Mouse (Mus musculus): ENCODE data around the gene Lypd5.

Gene Lypd5

DNA sequence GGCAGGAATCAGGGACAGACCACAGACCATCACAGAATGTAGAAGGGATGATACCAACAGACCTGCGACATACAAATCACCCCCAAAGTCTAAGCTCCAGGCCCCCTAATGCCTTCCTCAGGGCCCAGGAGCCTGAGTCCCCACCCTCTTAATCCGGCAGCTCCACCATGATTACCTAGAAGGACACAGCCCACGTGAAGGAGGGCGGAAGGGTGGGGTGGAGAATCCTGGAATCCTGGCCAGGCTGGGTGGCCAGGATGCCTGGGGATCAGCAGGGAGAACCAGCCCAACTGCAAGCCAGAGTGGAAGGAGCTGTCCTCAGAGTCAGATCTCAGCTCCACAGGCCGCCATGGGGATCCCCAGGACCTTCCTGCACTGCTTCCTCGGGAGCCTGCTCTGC, at the start of gene Lypd5:
Lypd5 (plus strand) TSS at position 301 of the 400 bp plus-strand sequence.
- DNase-seq: no peak

- peak; percentile 19 to 36 for DNase-seq
These were observed 49.0 kb upstream of the Lypd5 start for GRCm38 (mm10) chr7:24299823-24300481.

GRCm38 (mm10) chr7:24300771-24301282, 48.2 kb upstream of the Lypd5 start, which contains the start of gene Zfp61:
Zfp61 (minus strand) TSS chr7:24301232.
- peak; percentile 64 to 67 for DNase-seq

DNA sequence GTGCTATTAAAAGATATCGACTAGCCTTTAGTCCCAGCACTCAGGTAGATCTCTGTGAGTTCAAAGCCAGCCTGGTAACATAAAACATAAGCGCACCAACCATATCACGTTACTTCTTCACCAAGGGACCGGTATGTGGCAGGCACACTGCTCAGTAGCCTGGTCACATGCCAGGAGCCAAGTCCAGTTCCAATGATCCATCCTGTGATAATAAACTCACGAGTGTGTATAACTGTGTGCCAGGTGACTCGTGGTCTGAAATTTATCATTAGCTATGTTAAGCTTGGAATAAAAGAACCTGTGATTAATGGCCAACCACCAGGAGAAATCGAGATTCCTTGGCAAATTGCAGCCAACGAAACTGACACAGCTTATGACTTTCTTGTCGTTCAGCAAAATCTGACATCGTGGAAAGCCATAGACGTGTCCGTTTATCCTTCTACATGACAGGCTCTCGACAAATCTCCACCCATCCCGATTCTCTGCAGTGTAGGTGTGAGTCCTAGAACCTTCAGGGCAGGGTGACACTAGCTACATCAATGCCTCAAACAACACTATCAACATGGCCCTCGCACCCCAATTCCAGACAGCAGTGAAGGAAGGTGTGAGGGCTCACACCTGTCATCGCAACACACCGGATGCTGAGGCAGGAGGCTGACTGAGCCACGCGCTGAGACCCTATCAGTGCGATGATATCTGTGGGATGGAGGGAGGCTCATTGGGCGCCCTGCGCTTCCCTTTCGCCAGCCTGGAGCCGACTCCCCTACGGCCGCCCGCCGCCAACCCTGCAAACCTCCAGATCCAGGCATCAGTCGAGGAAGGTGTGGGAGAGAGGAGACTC, 33.0 kb upstream of the Lypd5 start:
- peak; percentile 8 to 26 for DNase-seq

GRCm38 (mm10) chr7:24316567-24317092, 32.4 kb upstream of the Lypd5 start, which contains the start of gene Zfp94:
Zfp94 (minus strand) TSS chr7:24316666.
- peak; percentile 93 to 96 for DNase-seq

GRCm38 (mm10) chr7:24318942-24319341, 30.1 kb upstream of the Lypd5 start:
- DNase-seq: no peak

DNA sequence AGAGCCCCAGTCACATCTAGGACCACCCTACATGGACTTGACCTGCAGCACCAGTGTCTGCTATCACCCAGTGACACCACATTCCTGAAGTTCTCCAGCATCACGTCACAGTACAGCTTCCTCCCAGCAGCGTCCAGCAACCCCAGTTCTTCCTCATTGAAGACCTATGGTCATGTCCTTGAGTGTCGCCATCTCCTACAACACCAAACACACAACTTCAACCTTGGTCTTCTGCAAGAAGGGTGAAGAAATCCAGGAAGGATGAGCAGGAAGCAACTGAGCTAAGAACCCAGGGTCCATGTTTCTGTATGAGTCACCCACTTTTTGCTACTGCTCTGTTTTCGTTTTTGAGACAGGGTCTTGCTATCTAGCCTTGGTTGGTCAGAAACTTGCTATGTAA, 26.4 kb upstream of the Lypd5 start:
- DNase-seq: no peak

DNA sequence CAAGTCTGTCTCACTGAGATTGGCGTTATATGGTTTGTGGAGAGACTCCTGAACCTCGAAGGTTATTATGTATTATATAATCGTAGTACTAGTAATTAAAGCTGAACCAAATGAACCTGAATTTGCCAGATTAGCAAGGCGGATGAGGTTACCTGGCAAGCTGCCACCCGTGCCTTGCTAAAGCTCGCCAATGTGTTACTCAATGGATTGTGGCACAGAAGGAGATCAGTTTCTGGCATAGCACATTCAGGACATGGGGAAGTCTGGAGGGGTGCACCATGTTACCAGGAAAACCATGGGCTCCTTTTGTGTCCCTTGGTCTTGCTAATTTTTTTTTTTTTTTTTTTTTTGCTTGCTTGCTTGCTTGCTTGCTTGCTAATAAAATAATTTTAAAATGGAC, 23.8 kb upstream of the Lypd5 start:
- peak in 1 of 2 experiments; percentile 37 for DNase-seq

DNA sequence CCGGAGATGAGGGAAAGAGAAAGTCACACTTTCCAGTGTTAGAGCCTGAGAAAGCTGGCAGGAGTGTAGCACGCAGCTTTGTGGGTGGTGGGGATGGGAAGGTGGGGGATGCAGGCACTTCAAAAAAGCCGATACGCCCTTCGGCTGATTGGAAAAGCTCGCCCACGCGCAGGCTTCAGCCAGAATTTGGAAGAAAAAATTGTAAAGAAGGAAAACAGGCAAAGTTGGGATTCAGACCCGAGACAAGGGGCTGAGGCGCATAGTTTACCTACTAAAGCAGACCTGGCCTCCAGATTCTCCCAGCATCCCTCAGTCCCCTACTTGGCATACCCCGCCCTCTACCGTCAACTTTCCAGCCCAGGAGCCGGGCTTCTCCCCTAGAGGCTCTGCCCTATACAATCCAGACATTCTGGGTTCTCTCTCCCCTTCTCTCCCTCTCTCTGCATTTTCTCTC, 23.3 kb upstream of the Lypd5 start:
- DNase-seq: peak; percentile 30 to 57

GRCm38 (mm10) chr7:24326273-24327135, 22.5 kb upstream of the Lypd5 start:
- DNase-seq: no peak

- peak in 1 of 2 experiments; percentile 11 for DNase-seq
These were observed 21.6 kb upstream of the Lypd5 start for GRCm38 (mm10) chr7:24327281-24327975.

DNA sequence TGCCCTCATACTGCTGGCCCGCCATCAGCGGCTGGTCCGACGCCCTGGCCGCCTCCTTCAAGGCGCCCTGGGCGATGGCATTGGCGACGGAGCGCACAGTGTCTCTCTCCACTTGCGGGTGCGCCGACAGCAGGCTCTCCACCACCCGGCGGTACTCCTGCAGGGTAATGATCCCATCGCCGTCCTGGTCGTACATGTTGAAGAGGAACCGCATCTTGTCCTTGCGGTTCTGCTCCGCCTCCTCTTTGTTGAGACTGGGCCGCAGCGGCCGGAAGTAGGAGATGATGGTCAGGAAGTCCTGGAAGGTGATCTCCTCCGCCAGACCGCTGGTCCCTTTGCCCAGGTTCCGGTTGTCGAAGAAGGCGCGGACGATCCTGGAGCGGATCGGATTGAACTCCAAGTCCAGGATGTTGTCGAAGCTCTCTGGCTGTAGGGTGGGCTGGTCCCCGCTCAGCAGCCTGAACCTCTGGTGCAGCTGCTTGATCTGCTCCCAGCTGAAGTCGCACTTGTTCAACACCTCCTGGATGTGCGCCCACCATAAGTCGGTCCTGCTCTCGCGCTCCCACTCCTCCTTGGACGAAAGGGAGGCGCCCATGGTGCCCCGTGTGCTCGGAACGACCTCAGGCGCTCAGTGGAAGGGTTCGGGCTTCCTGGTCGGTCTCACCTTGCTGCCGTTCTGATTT, 15.6 kb upstream of the Lypd5 start, which contains the start of gene Tescl:
Tescl (minus strand) TSS at position 633 of the 683 bp plus-strand sequence.
- DNase-seq: peak; percentile 35 to 58

DNA sequence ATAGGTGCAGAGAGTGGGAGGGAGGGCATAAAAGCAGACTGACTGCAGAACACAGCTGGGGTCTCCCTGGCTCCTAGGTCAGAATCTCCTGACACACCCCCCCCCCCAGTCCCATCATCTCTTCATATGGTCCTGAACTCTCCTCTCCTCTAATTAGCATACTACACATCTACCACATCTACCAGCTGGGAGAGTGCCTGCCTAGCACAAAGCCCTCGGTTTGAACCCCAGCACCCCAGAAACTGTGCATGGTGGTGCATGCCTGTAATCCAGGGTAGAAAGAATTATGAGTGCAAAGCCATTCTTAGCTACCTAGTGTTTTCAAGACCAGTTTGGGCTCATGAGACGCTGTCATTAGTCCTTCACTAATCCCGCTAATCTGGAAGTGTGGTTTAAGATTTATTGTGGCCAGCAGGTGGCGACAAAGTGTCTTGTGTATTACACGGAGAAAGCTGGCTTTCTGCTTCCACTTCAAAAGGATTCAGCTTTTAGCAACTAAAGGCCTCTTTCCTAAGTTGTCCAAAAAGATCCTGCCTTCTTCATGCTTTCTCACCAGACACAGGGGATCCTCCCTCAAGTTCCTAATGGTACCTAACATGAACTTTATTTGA, 13.2 kb upstream of the Lypd5 start:
- peak; percentile 85 to 86 for DNase-seq

DNA sequence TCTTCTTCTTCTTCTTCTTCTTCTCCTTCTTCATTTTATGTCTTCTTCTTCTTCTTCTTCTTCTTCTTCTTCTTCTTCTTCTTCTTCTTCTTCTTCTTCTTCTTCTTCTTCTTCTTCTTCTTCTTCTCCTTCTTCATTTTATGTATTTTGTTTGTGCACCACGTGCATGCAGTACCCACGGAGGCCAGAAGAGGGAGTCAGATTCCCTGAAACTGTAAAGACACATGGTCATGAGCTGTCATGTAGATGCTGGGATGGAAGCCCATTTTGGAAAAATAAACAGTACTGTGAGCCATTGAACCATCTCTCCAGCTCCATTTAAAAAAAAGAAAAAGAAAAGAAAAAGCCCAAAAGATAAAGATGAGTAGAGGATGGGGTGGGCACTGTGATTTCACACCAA, 10.8 kb upstream of the Lypd5 start:
- DNase-seq: no peak

DNA sequence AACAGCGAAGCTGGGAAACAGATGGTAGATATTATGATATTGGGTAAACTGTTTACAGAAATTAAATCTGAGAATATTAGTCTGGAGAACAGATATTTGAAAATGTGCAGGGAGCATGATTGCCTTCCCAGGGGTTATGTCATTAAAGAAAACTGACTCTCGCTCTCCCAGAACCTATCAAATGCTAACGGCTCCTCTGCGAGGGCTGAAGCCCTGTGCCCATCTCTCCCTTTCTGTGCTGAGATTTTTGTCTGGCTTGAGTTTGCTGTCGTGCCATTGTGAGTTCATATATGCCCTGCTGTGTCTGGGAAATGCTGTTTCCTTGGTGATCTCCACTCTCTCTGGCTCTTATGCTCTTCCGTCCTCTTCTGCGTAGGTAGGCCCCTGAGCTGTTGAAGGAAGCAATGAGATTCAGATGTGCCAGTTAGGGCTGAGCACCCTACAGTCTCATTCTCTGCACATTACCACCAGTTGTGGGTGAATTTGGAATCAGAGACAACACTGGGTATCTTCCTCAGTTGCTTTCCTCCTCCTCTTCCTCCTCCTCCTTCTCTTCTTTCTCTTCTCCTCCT, 5.2 kb upstream of the Lypd5 start:
- no peak for DNase-seq

- no peak for DNase-seq
These were observed 2.6 kb upstream of the Lypd5 start for GRCm38 (mm10) chr7:24346444-24346843.

DNA sequence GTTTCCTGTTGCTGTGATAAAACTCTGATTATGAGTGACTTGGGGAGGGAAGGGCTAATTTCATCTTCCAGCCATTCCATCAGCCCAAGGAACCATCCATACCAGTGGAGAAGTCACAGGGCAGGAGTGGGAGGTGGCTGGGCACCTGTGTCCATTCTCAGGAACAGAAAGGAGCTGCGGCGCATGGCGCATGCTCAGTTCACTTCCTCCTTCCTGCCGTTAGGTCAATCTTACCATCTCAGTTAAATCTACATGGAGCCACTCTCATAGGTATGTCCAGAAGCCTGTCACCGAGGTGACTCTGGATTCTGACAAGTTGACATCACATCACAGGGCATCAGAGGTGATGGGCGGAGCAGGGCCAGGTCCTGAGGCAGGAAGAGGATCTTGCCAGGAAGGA, 6.7 kb downstream of the Lypd5 start:
- DNase-seq: no peak

DNA sequence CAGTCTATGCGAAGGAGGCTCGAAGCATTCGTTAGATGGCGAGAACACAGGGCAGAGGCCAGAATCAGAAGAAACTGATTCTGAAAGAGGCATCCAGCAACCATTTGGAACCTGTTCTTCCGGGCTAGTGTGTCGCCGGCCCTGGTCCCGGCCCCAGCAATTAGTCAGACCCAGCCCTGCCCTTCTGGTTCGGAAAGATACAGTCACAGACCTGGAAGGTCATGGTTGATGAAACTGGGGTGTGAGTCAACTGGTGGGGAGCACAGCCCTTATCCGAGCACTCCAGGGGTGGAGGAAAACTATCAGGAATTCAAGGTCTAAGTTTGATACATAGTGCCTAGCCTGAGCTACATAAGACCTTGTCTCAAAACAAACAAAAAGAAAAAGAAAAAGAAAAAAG, 7.1 kb downstream of the Lypd5 start:
- DNase-seq: no peak

- peak in 1 of 2 experiments; percentile 14 for DNase-seq
These were observed 8.9 kb downstream of the Lypd5 start for GRCm38 (mm10) chr7:24357899-24358298.

DNA sequence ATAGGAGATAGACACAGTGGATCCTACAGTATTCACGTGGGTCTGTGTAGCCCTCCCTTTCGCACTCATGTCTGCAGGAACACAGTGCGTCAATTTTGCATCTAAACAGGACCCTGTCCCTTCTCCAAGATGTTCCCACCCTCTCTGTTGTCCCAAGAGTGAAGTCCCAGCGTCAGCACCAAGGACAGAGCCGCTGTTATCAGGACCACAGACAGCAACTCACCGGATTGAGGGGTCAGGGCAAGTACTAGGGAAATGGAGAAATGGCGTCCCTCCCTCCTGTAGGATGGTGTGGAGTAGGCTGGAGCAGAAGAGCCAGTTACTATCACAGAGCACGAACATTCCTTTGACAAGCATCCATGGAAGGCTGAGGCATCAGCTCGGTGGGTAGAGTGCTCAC, 10.3 kb downstream of the Lypd5 start:
- DNase-seq: peak; percentile 77 to 84

Data from kidney, postnatal 4 days (tissue).